Mouse (Mus musculus): ENCODE data around the gene Filip1. TPM values are rescaled to one million over a fixed set of nuclear protein-coding genes. Genes with fewer than 3 reads are reported as not detected.

Filip1 gene
- total and polyA plus RNA-seq, 3 experiments, result 0.71 to 1.5 (median 1.3) TPM

DNA sequence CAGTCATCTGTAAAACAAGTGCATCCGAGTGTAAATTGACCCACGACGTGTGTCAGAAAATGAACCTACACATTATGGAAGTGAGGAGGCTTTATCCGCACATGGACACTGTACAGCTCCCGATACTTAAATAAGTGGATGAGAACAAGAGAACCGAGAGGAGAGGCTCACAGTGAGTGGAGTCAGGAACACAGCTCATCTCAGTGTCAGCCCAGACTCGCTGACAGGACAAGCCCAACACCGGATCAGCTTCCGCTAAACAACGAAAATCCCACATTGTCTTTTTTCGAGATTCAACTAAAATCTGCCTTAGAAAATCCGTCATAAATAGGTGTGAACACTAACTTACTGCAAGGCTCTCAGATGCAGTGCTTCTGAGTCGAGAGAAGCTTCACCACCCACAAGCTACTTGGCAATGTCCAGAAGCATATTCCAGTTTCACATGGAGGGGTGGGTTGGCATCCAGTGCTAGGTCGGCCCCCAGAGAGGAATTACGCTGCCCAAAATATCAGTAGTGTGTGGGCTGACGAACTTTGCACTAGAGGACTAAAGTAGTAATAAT lies 22.1 kb downstream of the Filip1 start:
- H3K9ac ChIP-seq (ENCODE audit: insufficient read depth, low read depth), result no peak overlapping the region
- DNase-seq (ENCODE audit: extremely low read depth), result no peak
- H3K4me2 ChIP-seq (ENCODE audit: insufficient read depth, low read depth, poor library complexity, severe bottlenecking), result no peak overlapping the region
- H3K27me3 ChIP-seq (replicated peaks), result no peaks in the 10 kb centered on the region
- dilution Hi-C loops (cut with MboI; ENCODE audit: extremely low pct_ligation_motif_present, extremely low pct_unique_long_range_greater_than_20kb, low sequenced_read_pairs) (no loop called here), in situ Hi-C loops (cut with MboI; ENCODE audit: low pct_ligation_motif_present, low pct_unique_long_range_greater_than_20kb, low sequenced_read_pairs) (loop anchor here (25.0 kb wide), 1 partner anchor 103 kb away; no protein-coding TSS in a partner anchor)
- TF ChIP-seq USF1 (IDR thresholded peaks at IDR 0.05; ENCODE audit: low read depth, low read length) (no peak), MAFK (IDR thresholded peaks at IDR 0.05; ENCODE audit: insufficient replicate concordance, low read length) (no peak), POLR2A (IDR thresholded peaks at IDR 0.05; ENCODE audit: low read depth, low read length) (no peak), MXI1 (IDR thresholded peaks at IDR 0.05; ENCODE audit: low read depth, low read length) (no peak), ZKSCAN1 (IDR thresholded peaks at IDR 0.05; ENCODE audit: borderline replicate concordance, low read depth, low read length) (no peak), JUND (conservative IDR thresholded peaks at IDR 0.05; ENCODE audit: low read depth, low read length) (no peak), MAX (IDR thresholded peaks at IDR 0.05; ENCODE audit: low read length) (no peak), UBTF (IDR thresholded peaks at IDR 0.05; ENCODE audit: low read depth, low read length) (no peak), BHLHE40 (IDR thresholded peaks at IDR 0.05; ENCODE audit: low read depth, low read length) (no peak), HCFC1 (IDR thresholded peaks at IDR 0.05; ENCODE audit: low read depth, low read length) (no peak), PAX5 (IDR thresholded peaks at IDR 0.05; ENCODE audit: low read length) (no peak), CTCF (conservative IDR thresholded peaks at IDR 0.05 in 1 of 2, IDR thresholded peaks at IDR 0.05 in 1 of 2; ENCODE audit: low read depth in 2 of 2, low read length in 2 of 2) (no peak), E2F4 (IDR thresholded peaks at IDR 0.05; ENCODE audit: insufficient replicate concordance, low read depth, low read length) (no peak), NELFE (IDR thresholded peaks at IDR 0.05; ENCODE audit: low read depth, low read length) (no peak), MEF2A (IDR thresholded peaks at IDR 0.05; ENCODE audit: borderline replicate concordance, low read depth, low read length) (no peak), EP300 (IDR thresholded peaks at IDR 0.05; ENCODE audit: low read length) (no peak), ELF1 (IDR thresholded peaks at IDR 0.05; ENCODE audit: low read depth, low read length) (no peak), MAZ (IDR thresholded peaks at IDR 0.05; ENCODE audit: low read depth, low read length) (no peak), CHD2 (IDR thresholded peaks at IDR 0.05; ENCODE audit: low read length) (no peak), ZMIZ1 (IDR thresholded peaks at IDR 0.05; ENCODE audit: low read depth, low read length) (no peak)
- H3K4me3 ChIP-seq (replicated peaks in 1 of 3; ENCODE audit: low read depth in 2 of 3, low read length in 2 of 3, poor library complexity in 1 of 3), result no peak overlapping the region
- no peak overlapping the region for H3K27ac ChIP-seq (ENCODE audit: insufficient read depth, low read depth)
- H3K9me3 ChIP-seq (replicated peaks; ENCODE audit: low read length), result no peaks in the 10 kb centered on the region
- H3K79me2 ChIP-seq (replicated peaks; ENCODE audit: control insufficient read depth, extremely low read depth, insufficient read depth, poor library complexity, severe bottlenecking), result no peaks in the 10 kb centered on the region
- peaks cover 0 to 5% of the 10 kb centered on the region in 2 experiments; a peak in 1 of 4 replicates for H3K4me1 ChIP-seq (ENCODE audit: control insufficient read depth in 1 of 2, insufficient read depth in 2 of 2)
- no peaks in the 10 kb centered on the region for H3K36me3 ChIP-seq (replicated peaks in 1 of 2; ENCODE audit: control insufficient read depth in 1 of 2, insufficient read depth in 1 of 2, low read length in 1 of 2)

DNA sequence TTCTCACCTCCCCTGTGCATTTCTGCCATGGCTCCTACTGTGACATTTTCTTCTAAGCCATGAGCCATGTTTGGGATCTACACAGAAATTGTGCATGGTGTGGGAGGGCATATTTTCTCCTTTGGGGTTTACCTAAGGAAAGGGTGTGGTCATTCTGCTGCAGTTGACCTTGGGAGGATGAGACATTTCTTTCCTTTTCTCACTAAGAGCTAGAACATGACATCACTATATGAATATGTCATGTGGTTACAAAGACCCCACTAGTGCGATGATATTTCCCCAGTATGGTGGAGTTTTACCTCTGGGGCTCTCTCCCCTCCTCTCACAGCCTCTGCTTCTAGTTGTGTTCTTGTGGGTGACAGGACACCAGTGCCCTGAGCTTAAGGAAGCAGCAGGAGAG lies 22.9 kb downstream of the Filip1 start:
- in situ Hi-C loops (cut with MboI; ENCODE audit: low pct_ligation_motif_present, low pct_unique_long_range_greater_than_20kb, low sequenced_read_pairs) (loop anchor here (25.0 kb wide), 1 partner anchor 102 kb away; no protein-coding TSS in a partner anchor), dilution Hi-C loops (cut with MboI; ENCODE audit: extremely low pct_ligation_motif_present, extremely low pct_unique_long_range_greater_than_20kb, low sequenced_read_pairs) (no loop called here)
- H3K4me1 ChIP-seq (ENCODE audit: control insufficient read depth in 1 of 2, insufficient read depth in 2 of 2), result peaks cover 0 to 5% of the 10 kb centered on the region in 2 experiments; a peak in 1 of 4 replicates
- DNase-seq (ENCODE audit: extremely low read depth), result no peak
- no peak overlapping the region for H3K4me2 ChIP-seq (ENCODE audit: insufficient read depth, low read depth, poor library complexity, severe bottlenecking)
- TF ChIP-seq POLR2AphosphoS2 (IDR thresholded peaks at IDR 0.05; ENCODE audit: low read depth, low read length) (no peak), EP300 (IDR thresholded peaks at IDR 0.05; ENCODE audit: low read length) (peak; percentile 63; the same call in 1 of the 2 replicates), ZC3H11A (IDR thresholded peaks at IDR 0.05; ENCODE audit: low read depth, low read length) (no peak), ETS1 (conservative IDR thresholded peaks at IDR 0.05; ENCODE audit: low read depth, low read length) (peak; percentile 38; the same call in 1 of the 2 replicates), TBP (conservative IDR thresholded peaks at IDR 0.05; ENCODE audit: low read depth, low read length) (no peak), USF2 (conservative IDR thresholded peaks at IDR 0.05; ENCODE audit: low read depth, low read length) (no peak), NELFE (IDR thresholded peaks at IDR 0.05; ENCODE audit: low read depth, low read length) (no peak), CHD2 (IDR thresholded peaks at IDR 0.05; ENCODE audit: low read length) (no peak), RCOR1 (conservative IDR thresholded peaks at IDR 0.05; ENCODE audit: low read depth, low read length) (no peak), JUN (IDR thresholded peaks at IDR 0.05; ENCODE audit: insufficient read depth, low read depth, low read length) (peak; percentile 75), ZKSCAN1 (IDR thresholded peaks at IDR 0.05; ENCODE audit: borderline replicate concordance, low read depth, low read length) (no peak), JUND (conservative IDR thresholded peaks at IDR 0.05; ENCODE audit: low read depth, low read length) (0 out of 2 replicates have a peak, but pooled peaks have one; percentile 31), SIN3A (IDR thresholded peaks at IDR 0.05; ENCODE audit: low read length) (no peak), NRF1 (IDR thresholded peaks at IDR 0.05; ENCODE audit: low read depth, low read length) (no peak), ZMIZ1 (IDR thresholded peaks at IDR 0.05; ENCODE audit: low read depth, low read length) (no peak), IRF4 (IDR thresholded peaks at IDR 0.05; ENCODE audit: low read depth, low read length) (peak; percentile 68; the same call in 1 of the 2 replicates)
- no peaks in the 10 kb centered on the region for H3K27me3 ChIP-seq (replicated peaks)
- H3K27ac ChIP-seq (ENCODE audit: insufficient read depth, low read depth), result no peak overlapping the region
- no peak overlapping the region for H3K4me3 ChIP-seq (replicated peaks in 1 of 3; ENCODE audit: low read depth in 2 of 3, low read length in 2 of 3, poor library complexity in 1 of 3)
- H3K79me2 ChIP-seq (replicated peaks; ENCODE audit: control insufficient read depth, extremely low read depth, insufficient read depth, poor library complexity, severe bottlenecking), result no peaks in the 10 kb centered on the region
- no peaks in the 10 kb centered on the region for H3K9me3 ChIP-seq (replicated peaks; ENCODE audit: low read length)
- H3K36me3 ChIP-seq (replicated peaks in 1 of 2; ENCODE audit: control insufficient read depth in 1 of 2, insufficient read depth in 1 of 2, low read length in 1 of 2), result no peaks in the 10 kb centered on the region
- H3K9ac ChIP-seq (ENCODE audit: insufficient read depth, low read depth), result no peak overlapping the region

Data from CH12.LX (cell line).